Mouse (Mus musculus) A20 (cell line): ENCODE data around the gene Ergic2.
"Not testable (repeated sequence)": the region's sequence is repeated elsewhere in the genome, so short reads cannot be mapped to it uniquely, and the experiment has no call there.

ENCODE experiments used
- DNase-seq: peaks from one replicate; pipeline ENCODE4 v3.0.0-alpha.2; 2011; ENCODE audit warnings: low read depth, low spot score

Gene Ergic2

GRCm38 (mm10) chr6:148211391-148211876, 740 bp downstream of the Ergic2 start:
- DNase-seq: no peak

- no peak for DNase-seq
Measured at GRCm38 (mm10) chr6:148207522-148207921, 4.7 kb downstream of the Ergic2 start.

- no peak for DNase-seq
Measured at GRCm38 (mm10) chr6:148205134-148205533, 7.0 kb downstream of the Ergic2 start.

GRCm38 (mm10) chr6:148199729-148200128, 12.4 kb downstream of the Ergic2 start:
- no peak for DNase-seq

- no peak for DNase-seq
Measured at GRCm38 (mm10) chr6:148199177-148199576, 13.0 kb downstream of the Ergic2 start.

GRCm38 (mm10) chr6:148193972-148194701, 18.0 kb downstream of the Ergic2 start:
- DNase-seq: no peak

- DNase-seq: no peak
Measured at GRCm38 (mm10) chr6:148185694-148186093, 26.5 kb downstream of the Ergic2 start.

GRCm38 (mm10) chr6:148172904-148173303, 39.3 kb downstream of the Ergic2 start:
- no peak for DNase-seq

- not testable (repeated sequence) for DNase-seq
Measured at GRCm38 (mm10) chr6:148152305-148152704, 59.9 kb downstream of the Ergic2 start.

- no peak for DNase-seq
Measured at GRCm38 (mm10) chr6:148142421-148142820, 69.8 kb downstream of the Ergic2 start.

- DNase-seq: no peak
Measured at GRCm38 (mm10) chr6:148141874-148142273, 70.3 kb downstream of the Ergic2 start.

- DNase-seq: no peak
Measured at GRCm38 (mm10) chr6:148139288-148139995, 72.7 kb downstream of the Ergic2 start.

GRCm38 (mm10) chr6:148135769-148136382, 76.3 kb downstream of the Ergic2 start:
- DNase-seq: peak; percentile 71

- DNase-seq: no peak
Measured at GRCm38 (mm10) chr6:148133536-148133935, 78.6 kb downstream of the Ergic2 start.

GRCm38 (mm10) chr6:148132314-148132713, 79.9 kb downstream of the Ergic2 start:
- no peak for DNase-seq
